Mouse (Mus musculus) limb, embryonic 11.5 days (tissue): ENCODE measurements around the gene Myo1c. TPM values are rescaled to one million over a fixed set of nuclear protein-coding genes. Genes with fewer than 3 reads are reported as not detected.

Experiments
- polyA plus RNA-seq: library from polyadenylated mRNA; unstranded; fragments of >200 nt; fragmentation: Nextera tagmentation; extraction: Ambion mirVana; gene quantifications from 2 replicates; pipeline ENCODE4 v1.2.1, GENCODE M21; 2014

The Myo1c gene
- polyA plus RNA-seq, 1 experiment from 2014 or later = 12.8 TPM

Other genes with a start within 250 kb of the Myo1c start
- gene Serpinf1, start 227.8 kb upstream of the Myo1c start, polyA plus RNA-seq = 174 and 194 TPM in 2 replicates
- gene Serpinf2, start 210.9 kb upstream of the Myo1c start, polyA plus RNA-seq = 0.52 TPM in 1 of 2 replicates, not detected in the other
- 3.3 and 3.4 TPM in 2 replicates for gene Wdr81, start 195.8 kb upstream of the Myo1c start, polyA plus RNA-seq
- gene Tlcd2, start 188.8 kb upstream of the Myo1c start, polyA plus RNA-seq = 10.4 and 11.3 TPM in 2 replicates
- gene Prpf8, start 163.7 kb upstream of the Myo1c start, polyA plus RNA-seq = 111 and 123 TPM in 2 replicates
- 0.50 and 0.59 TPM in 2 replicates for gene Rilp, start 140.4 kb upstream of the Myo1c start, polyA plus RNA-seq
- gene Scarf1, start 137.0 kb upstream of the Myo1c start, polyA plus RNA-seq = 4.5 and 4.7 TPM in 2 replicates
- gene Slc43a2, start 118.8 kb upstream of the Myo1c start, polyA plus RNA-seq = 4.0 and 4.2 TPM in 2 replicates
- 67.3 and 70.7 TPM in 2 replicates for gene Pitpna, start 62.4 kb upstream of the Myo1c start, polyA plus RNA-seq
- 14.9 and 18.5 TPM in 2 replicates for gene Inpp5k, start 19.5 kb upstream of the Myo1c start, polyA plus RNA-seq
- gene Crk, start 28.8 kb downstream of the Myo1c start, polyA plus RNA-seq = 107 and 110 TPM in 2 replicates
- 1,333 and 1,356 TPM in 2 replicates for gene Ywhae, start 82.4 kb downstream of the Myo1c start, polyA plus RNA-seq
- 0.19 and 0.27 TPM in 2 replicates for gene Doc2b, start 145.5 kb downstream of the Myo1c start, polyA plus RNA-seq